Mouse (Mus musculus) testis, adult 2 months (tissue): ENCODE measurements at regions not wholly inside any gene's neighbourhood (a gene's known extent, or its start where the extent isn't known, plus 50 kb on each side); places are given as distances from the start of the nearest gene placed in this dataset.

ENCODE experiments used
- H3K27ac ChIP-seq: fragments of 200-500 bp; 2 replicates; pipeline ENCODE4 v1.5.1; 2012; ENCODE audit warnings: low read depth, low read length; ENCODE audit not compliant: control insufficient read depth, insufficient read depth
- H3K27me3 ChIP-seq: fragments of 200-500 bp; 2 replicates; pipeline ENCODE4 v1.6.1; 2012; ENCODE audit warnings: mild to moderate bottlenecking, low read length, moderate library complexity; ENCODE audit not compliant: control insufficient read depth, insufficient read depth
- H3K36me3 ChIP-seq: fragments of 200-500 bp; 2 replicates; pipeline ENCODE4 v1.6.1; 2012; ENCODE audit warnings: mild to moderate bottlenecking, low read length; ENCODE audit not compliant: control insufficient read depth, insufficient read depth
- H3K4me1 ChIP-seq: fragments of 200-500 bp; 2 replicates; pipeline ENCODE4 v1.6.1; 2012; ENCODE audit warnings: low read length; ENCODE audit not compliant: control insufficient read depth, insufficient read depth
- H3K4me3 ChIP-seq: fragments of 200-500 bp; 2 replicates; pipeline ENCODE4 v1.5.1; 2012; ENCODE audit warnings: low read depth, mild to moderate bottlenecking, low read length, moderate library complexity, mixed read lengths; ENCODE audit not compliant: control insufficient read depth
- CTCF ChIP-seq: fragments of 200-500 bp; IDR thresholded peaks from 2 replicates; pipeline ENCODE4 v1.5.1; 2012; ENCODE audit warnings: low read depth, mild to moderate bottlenecking, inconsistent platforms, low read length, moderate library complexity; ENCODE audit not compliant: control insufficient read depth, insufficient read depth, insufficient replicate concordance
- POLR2A ChIP-seq: fragments of 200-500 bp; IDR thresholded peaks from 2 replicates; pipeline ENCODE4 v1.6.1; 2012; ENCODE audit warnings: low read depth, mild to moderate bottlenecking, inconsistent platforms, low read length, moderate library complexity; ENCODE audit not compliant: control insufficient read depth

- no peaks in the 10 kb centered on the region for H3K27me3 ChIP-seq
- TF ChIP-seq POLR2A (no peak), CTCF (no peak)
- no peak overlapping the region for H3K27ac ChIP-seq
- peaks cover 4% of the 10 kb centered on the region; the same call in 1 of the 2 replicates for H3K4me1 ChIP-seq
- no peaks in the 10 kb centered on the region for H3K36me3 ChIP-seq
- H3K4me3 ChIP-seq, result no peak overlapping the region
Measured at GRCm38 (mm10) chr3:149332105-149332504, 341.8 kb upstream of the Adgrl2 start.

GRCm38 (mm10) chr3:149331251-149331960 lies 341.1 kb upstream of the Adgrl2 start:
- no peaks in the 10 kb centered on the region for H3K36me3 ChIP-seq
- no peak overlapping the region for H3K4me3 ChIP-seq
- no peaks in the 10 kb centered on the region for H3K27me3 ChIP-seq
- H3K27ac ChIP-seq, result no peak overlapping the region
- H3K4me1 ChIP-seq, result peaks cover 4% of the 10 kb centered on the region; the same call in 1 of the 2 replicates
- TF ChIP-seq POLR2A, result no peak
- no peak for TF ChIP-seq CTCF

GRCm38 (mm10) chr3:149330716-149331115 lies 340.4 kb upstream of the Adgrl2 start:
- Histone ChIP-seq H3K27ac (no peak overlapping the region), H3K27me3 (no peaks in the 10 kb centered on the region), H3K36me3 (no peaks in the 10 kb centered on the region), H3K4me1 (peaks cover 4% of the 10 kb centered on the region; the same call in 1 of the 2 replicates), H3K4me3 (no peak overlapping the region)
- no peak for TF ChIP-seq CTCF
- no peak for TF ChIP-seq POLR2A

GRCm38 (mm10) chr3:149330041-149330440 lies 339.7 kb upstream of the Adgrl2 start:
- H3K4me1 ChIP-seq, result peaks cover 4% of the 10 kb centered on the region; the same call in 1 of the 2 replicates
- no peak overlapping the region for H3K27ac ChIP-seq
- TF ChIP-seq CTCF (no peak), POLR2A (no peak)

GRCm38 (mm10) chr3:149329615-149330014 lies 339.3 kb upstream of the Adgrl2 start:
- no peak overlapping the region for H3K27ac ChIP-seq
- H3K4me1 ChIP-seq, result peaks cover 4% of the 10 kb centered on the region; the same call in 1 of the 2 replicates
- no peaks in the 10 kb centered on the region for H3K27me3 ChIP-seq
- no peaks in the 10 kb centered on the region for H3K36me3 ChIP-seq
- TF ChIP-seq CTCF (no peak), POLR2A (no peak)
- no peak overlapping the region for H3K4me3 ChIP-seq

More at GRCm38 (mm10) chr3:149330041-149330440, 339.7 kb upstream of the Adgrl2 start:
- Histone ChIP-seq H3K36me3 (no peaks in the 10 kb centered on the region), H3K4me3 (no peak overlapping the region), H3K27me3 (no peaks in the 10 kb centered on the region)

GRCm38 (mm10) chr3:149326664-149327063 lies 336.3 kb upstream of the Adgrl2 start:
- H3K27me3 ChIP-seq, result no peaks in the 10 kb centered on the region
- TF ChIP-seq POLR2A (no peak), CTCF (no peak)
- H3K36me3 ChIP-seq, result no peaks in the 10 kb centered on the region
- no peaks in the 10 kb centered on the region for H3K4me1 ChIP-seq
- no peak overlapping the region for H3K27ac ChIP-seq
- H3K4me3 ChIP-seq, result no peak overlapping the region

- no peaks in the 10 kb centered on the region for H3K4me1 ChIP-seq
- H3K27me3 ChIP-seq, result no peaks in the 10 kb centered on the region
- no peak overlapping the region for H3K27ac ChIP-seq
- H3K4me3 ChIP-seq, result no peak overlapping the region
- TF ChIP-seq POLR2A (no peak), CTCF (no peak)
- H3K36me3 ChIP-seq, result no peaks in the 10 kb centered on the region
Measured at GRCm38 (mm10) chr3:149324088-149324487, 333.7 kb upstream of the Adgrl2 start.
